Mouse (Mus musculus) limb, embryonic 14.5 days (tissue): ENCODE data around the gene Hormad2. TPM values are rescaled to one million over a fixed set of nuclear protein-coding genes. Genes with fewer than 3 reads are reported as not detected.
A peak's percentile ranks its signal among the peaks of the same experiment; 100 is the strongest.

Source experiments
- ATAC-seq: fragments of 200-750 bp; cut with Nextera tagmentation; 2 replicates; pipeline ENCODE4 v1.8.0; 2017; ENCODE audit warnings: low read depth, moderate number of reproducible peaks, moderate TSS enrichment; ENCODE audit not compliant: low FRiP score
- DNase-seq: peaks from one replicate; pipeline ENCODE4 v3.0.0-alpha.2; 2015; ENCODE audit warnings: low spot score
- H3K27ac ChIP-seq: fragments of 300-500 bp; sonication (generic); replicated peaks from 2 replicates; pipeline ENCODE4 v1.5.1; 2014; ENCODE audit warnings: low read depth, mild to moderate bottlenecking, low read length, moderate library complexity, mixed read lengths
- H3K27me3 ChIP-seq: fragments of 300-500 bp; sonication (generic); 2 replicates; pipeline ENCODE4 v1.6.1; 2014; ENCODE audit warnings: low read length, mixed read lengths; ENCODE audit not compliant: control insufficient read depth, insufficient read depth
- H3K36me3 ChIP-seq: fragments of 300-500 bp; sonication (generic); 2 replicates; pipeline ENCODE4 v1.6.1; 2014; ENCODE audit warnings: mild to moderate bottlenecking, low read length, moderate library complexity, mixed read lengths; ENCODE audit not compliant: control insufficient read depth, insufficient read depth
- H3K4me1 ChIP-seq: fragments of 300-500 bp; sonication (generic); 2 replicates; pipeline ENCODE4 v1.6.1; 2014; ENCODE audit warnings: antibody characterized with exemption, low read length, mixed read lengths; ENCODE audit not compliant: control insufficient read depth, insufficient read depth
- H3K4me2 ChIP-seq: fragments of 300-500 bp; sonication (generic); replicated peaks from 2 replicates; pipeline ENCODE4 v1.6.1; 2014; ENCODE audit warnings: low read depth, mild to moderate bottlenecking, low read length, moderate library complexity; ENCODE audit not compliant: severe bottlenecking
- H3K4me3 ChIP-seq: fragments of 300-500 bp; sonication (generic); replicated peaks from 2 replicates; pipeline ENCODE4 v1.5.1; 2014; ENCODE audit warnings: low read length
- H3K9ac ChIP-seq: fragments of 300-500 bp; sonication (generic); 2 replicates; pipeline ENCODE4 v1.6.1; 2014; ENCODE audit warnings: mild to moderate bottlenecking, low read depth, low read length, moderate library complexity; ENCODE audit not compliant: severe bottlenecking
- H3K9me3 ChIP-seq: fragments of 300-500 bp; sonication (generic); 2 replicates; pipeline ENCODE4 v1.6.1; 2016; ENCODE audit warnings: low read length; ENCODE audit not compliant: control insufficient read depth
- POLR2A ChIP-seq: fragments of 200-500 bp; IDR thresholded peaks from 2 replicates; pipeline ENCODE4 v1.8.0; 2012; ENCODE audit warnings: inconsistent platforms, mild to moderate bottlenecking, moderate library complexity, borderline replicate concordance; ENCODE audit not compliant: insufficient read depth, insufficient read length; ENCODE audit errors: extremely low read depth
- WGBS: fragments of 180-500 bp; shearing (Covaris S2); extraction: QIAGEN DNeasy Blood & Tissue Kit; methylation state at CpG from one replicate; pipeline ENCODE4 v1.1.7; 2014; 5-methylcytosine and 5-hydroxymethylcytosine counted together
- polyA plus RNA-seq, 2 experiments: library from polyadenylated mRNA; depleted of rRNA in 1 of 2; stranded (reverse) in 1 of 2; unstranded in 1 of 2; fragments of >200 nt; fragmentation: Nextera tagmentation in 1 of 2; extraction: Ambion mirVana in 1 of 2; gene quantifications; 2 replicates each; pipeline versions ENCODE4 v1.2.1 to v1.2.3; 2012 to 2014

Hormad2 gene
- polyA plus RNA-seq, 2 experiments, result 0.23 to 0.25 TPM

GRCm38 (mm10) chr11:4309613-4310012, 131.3 kb downstream of the Hormad2 start:
- Histone ChIP-seq H3K27ac (peak overlapping the region; percentile 78; the same call in 1 of the 2 replicates), H3K9ac (no peak overlapping the region), H3K4me3 (no peak overlapping the region), H3K4me1 (peaks cover 26% of the 10 kb centered on the region), H3K27me3 (no peaks in the 10 kb centered on the region), H3K36me3 (no peaks in the 10 kb centered on the region), H3K9me3 (no peaks in the 10 kb centered on the region), H3K4me2 (no peak overlapping the region)
- ATAC-seq (no peak), DNase-seq (no peak)
- no peak for TF ChIP-seq POLR2A
- WGBS, result 80% methylated on average over 4 of the region's 4 CpGs

- TF ChIP-seq POLR2A, result no peak
- ATAC-seq (peak; percentile 86), DNase-seq (peak; percentile 78)
- WGBS, result 13% methylated on average over 25 of the region's 25 CpGs
- Histone ChIP-seq H3K27ac (peak overlapping the region; percentile 78), H3K4me1 (peaks cover 26% of the 10 kb centered on the region), H3K9ac (peak overlapping the region; percentile 36; the same call in 1 of the 2 replicates), H3K9me3 (no peaks in the 10 kb centered on the region), H3K4me3 (no peak overlapping the region), H3K36me3 (no peaks in the 10 kb centered on the region), H3K4me2 (peak overlapping the region; percentile 40), H3K27me3 (no peaks in the 10 kb centered on the region)
Observed at GRCm38 (mm10) chr11:4308514-4309450, 132.1 kb downstream of the Hormad2 start.

GRCm38 (mm10) chr11:4308060-4308513, 132.8 kb downstream of the Hormad2 start:
- ATAC-seq (no peak), DNase-seq (peak; percentile 27)
- Histone ChIP-seq H3K9me3 (no peaks in the 10 kb centered on the region), H3K4me2 (peak overlapping the region; percentile 40; the same call in 1 of the 2 replicates), H3K27me3 (no peaks in the 10 kb centered on the region), H3K36me3 (no peaks in the 10 kb centered on the region), H3K4me1 (peaks cover 26% of the 10 kb centered on the region), H3K9ac (no peak overlapping the region), H3K27ac (peak overlapping the region; percentile 78), H3K4me3 (no peak overlapping the region)
- TF ChIP-seq POLR2A, result no peak
- 10% methylated on average over 6 of the region's 6 CpGs for WGBS

- Histone ChIP-seq H3K4me1 (peaks cover 28% of the 10 kb centered on the region), H3K9ac (no peak overlapping the region), H3K36me3 (no peaks in the 10 kb centered on the region), H3K9me3 (no peaks in the 10 kb centered on the region), H3K4me3 (no peak overlapping the region), H3K27ac (no peak overlapping the region), H3K27me3 (no peaks in the 10 kb centered on the region), H3K4me2 (no peak overlapping the region)
- WGBS, result 63% methylated on average over 2 of the region's 2 CpGs
- ATAC-seq (no peak), DNase-seq (no peak)
- no peak for TF ChIP-seq POLR2A
Observed at GRCm38 (mm10) chr11:4306086-4306485, 134.8 kb downstream of the Hormad2 start.

GRCm38 (mm10) chr11:4305090-4305489, 135.8 kb downstream of the Hormad2 start:
- H3K4me1 ChIP-seq, result peaks cover 23% of the 10 kb centered on the region
- 90% methylated on average over 4 of the region's 4 CpGs for WGBS
- H3K4me3 ChIP-seq, result no peak overlapping the region
- H3K9ac ChIP-seq, result no peak overlapping the region
- no peaks in the 10 kb centered on the region for H3K27me3 ChIP-seq
- no peak overlapping the region for H3K27ac ChIP-seq
- DNase-seq, result no peak
- no peak overlapping the region for H3K4me2 ChIP-seq
- no peak for ATAC-seq
- no peak for TF ChIP-seq POLR2A
- H3K9me3 ChIP-seq, result no peaks in the 10 kb centered on the region
- no peaks in the 10 kb centered on the region for H3K36me3 ChIP-seq
